Comparison of ENCODE assay signal across 9 mouse cellular contexts in genomic region chr1:126801706-126802105, GRCm38 (mm10). TPM values are rescaled to one million over a fixed set of nuclear protein-coding genes. Genes with fewer than 3 reads are reported as not detected.
DNase-seq lines count a peak whose midpoint lies in the region; ATAC-seq lines count a peak whose summit lies in the region.
"Had no signal": no experiment of that assay in that cellular context is flagged by ENCODE, and none has a peak within 500 bp of the region (broad histone marks: within the 10 kb centered on the region; RNA-seq: fewer than 3 reads in every experiment).

No protein-coding gene starts in this region.

- no peak overlapping the region for H3K4me3 ChIP-seq in kidney, embryonic 16.5 days (ENCODE audit: low read length)

- H3K36me3 ChIP-seq in kidney, embryonic 16.5 days (ENCODE audit: insufficient read depth, low read length): no peaks in the 10 kb centered on the region

- no peak overlapping the region for H3K9ac ChIP-seq in kidney, embryonic 16.5 days (replicated peaks; ENCODE audit: low read length)

- 0 out of 2 replicates have a peak, but pooled peaks cover 2% of the 10 kb centered on the region for H3K4me1 ChIP-seq in kidney, embryonic 16.5 days (ENCODE audit: insufficient read depth, low read length)

- no peak overlapping the region for H3K27ac ChIP-seq in kidney, embryonic 16.5 days (ENCODE audit: low read length)

- no peaks in the 10 kb centered on the region for H3K9me3 ChIP-seq in kidney, embryonic 16.5 days (ENCODE audit: low read length)

- 0 out of 2 replicates have a peak, but pooled peaks have one; percentile 31 for ATAC-seq in kidney, embryonic 16.5 days (ENCODE audit: low FRiP score, low TSS enrichment)

- H3K27me3 ChIP-seq in kidney, embryonic 16.5 days (ENCODE audit: insufficient read depth, low read length): no peaks in the 10 kb centered on the region

- no peak for DNase-seq in kidney, postnatal 25 days
- peak; percentile 8 for DNase-seq in brain, embryonic 18.5 days (ENCODE audit: low read depth, low spot score)
- DNase-seq in heart, adult 18-20 months: peak; percentile 69 to 79
- DNase-seq in heart, postnatal 36 days: peak; percentile 30 to 52
- DNase-seq in cerebellum, postnatal 14 days: no peak
- DNase-seq in cerebellum, postnatal 25 days: no peak
- DNase-seq: spleen, adult 18-20 months had no signal

- intact Hi-C loops in heart, postnatal 36 days (cut with DNase I): no loop called here

- WGBS in kidney, embryonic 16.5 days: 57% methylated on average over 8 of the region's 8 CpGs

- H3K4me2 ChIP-seq in kidney, embryonic 16.5 days (replicated peaks; ENCODE audit: low read depth, low read length): no peak overlapping the region
- H3K4me2 ChIP-seq: liver, embryonic 11.5 days had no signal

RNA-seq across cellular contexts. Expression of gene Nckap5, which starts 28.9 kb away (rescaled TPM):
- 4.1 and 4.2 TPM in 2 replicates for polyA plus RNA-seq in kidney, embryonic 16.5 days (2015; fragmentation: Nextera tagmentation; extraction: Ambion mirVana)
- 10 to 100 TPM in 1 of 2 experiments, 1 to 10 TPM in 1; 8.8 to 10.9 TPM for total RNA-seq in heart, adult 18-20 months (2021)
- 1 to 10 TPM; 6.4 to 6.6 TPM for total RNA-seq in heart, postnatal 36 days (2021)

Comparison
In these comparisons a context has a peak if more than half of its experiments do, and no peak if none do; other contexts are left out.
1. DNase-seq: peak in brain, embryonic 18.5 days (single experiment), heart, adult 18-20 months (2 of 2) and heart, postnatal 36 days (2 of 2); none in kidney, postnatal 25 days (0 of 2), cerebellum, postnatal 14 days (0 of 2) and cerebellum, postnatal 25 days (0 of 2).